Mouse (Mus musculus): Measurements from ENCODE around the gene Arhgap10.

DNA sequence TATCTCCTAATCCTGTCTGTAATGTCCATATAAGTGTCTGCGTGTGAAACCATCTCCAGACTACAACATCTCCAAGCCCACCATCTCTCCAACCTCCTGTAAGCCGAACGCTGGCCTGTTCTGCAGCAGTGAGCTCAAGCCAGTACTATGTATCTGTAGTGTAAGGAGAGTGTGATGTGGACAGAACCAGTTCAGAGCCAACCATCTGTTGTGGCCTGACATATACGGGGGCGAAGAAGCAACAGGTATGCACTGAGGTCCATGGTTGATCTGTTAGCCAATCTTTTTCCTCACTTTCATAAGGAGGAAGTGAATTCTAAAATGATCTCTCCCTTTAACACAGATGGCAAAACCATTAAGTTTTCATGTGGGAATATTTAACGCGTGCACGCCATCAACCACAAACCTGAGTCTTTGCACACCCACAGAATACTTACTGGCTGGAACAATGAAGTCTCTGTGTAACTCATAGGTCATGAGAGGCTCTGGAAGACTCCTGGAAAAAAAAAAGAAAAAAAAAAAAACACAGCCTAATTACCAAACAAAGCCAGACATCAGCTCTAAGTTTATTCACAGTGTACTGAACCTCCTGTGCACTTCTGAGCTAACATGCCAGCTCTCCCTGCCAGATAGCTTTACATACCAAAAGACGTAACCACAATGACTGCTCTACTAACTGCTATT, 166.4 kb downstream of the Arhgap10 start:
- TF ChIP-seq CTCF (IDR thresholded peaks at IDR 0.05; ENCODE audit: low read depth) = no peak
- no peak for TF ChIP-seq EP300 (IDR thresholded peaks at IDR 0.05; ENCODE audit: low read depth)

Data from heart, postnatal 0 days (tissue).